Mouse (Mus musculus): ENCODE results near the gene Itk.
A peak's percentile ranks its signal among the peaks of the same experiment; 100 is the strongest.

Itk gene

GRCm38 (mm10) chr11:46360991-46361665 lies 28.2 kb downstream of the Itk start:
- no peak for DNase-seq (ENCODE audit: low read depth, low spot score)

- DNase-seq (ENCODE audit: low read depth, low spot score), result no peak
Measured at GRCm38 (mm10) chr11:46358369-46358768, 30.9 kb downstream of the Itk start.

- DNase-seq (ENCODE audit: low read depth, low spot score), result no peak
Measured at GRCm38 (mm10) chr11:46349681-46350410, 39.5 kb downstream of the Itk start.

GRCm38 (mm10) chr11:46348416-46348815 lies 40.9 kb downstream of the Itk start:
- DNase-seq (ENCODE audit: low read depth, low spot score), result no peak

GRCm38 (mm10) chr11:46347756-46348155 lies 41.6 kb downstream of the Itk start:
- no peak for DNase-seq (ENCODE audit: low read depth, low spot score)

- DNase-seq (ENCODE audit: low read depth, low spot score), result no peak
Measured at GRCm38 (mm10) chr11:46343886-46344546, 45.3 kb downstream of the Itk start.

GRCm38 (mm10) chr11:46341960-46342359 lies 47.4 kb downstream of the Itk start:
- DNase-seq (ENCODE audit: low read depth, low spot score), result no peak

GRCm38 (mm10) chr11:46336020-46336419 lies 53.3 kb downstream of the Itk start:
- no peak for DNase-seq (ENCODE audit: low read depth, low spot score)

GRCm38 (mm10) chr11:46332217-46332616 lies 57.1 kb downstream of the Itk start:
- no peak for DNase-seq (ENCODE audit: low read depth, low spot score)

GRCm38 (mm10) chr11:46326271-46327015 lies 62.9 kb downstream of the Itk start:
- no peak for DNase-seq (ENCODE audit: low read depth, low spot score)

- DNase-seq (ENCODE audit: low read depth, low spot score), result no peak
Measured at GRCm38 (mm10) chr11:46321559-46321958, 67.8 kb downstream of the Itk start.

GRCm38 (mm10) chr11:46314534-46314933 lies 74.8 kb downstream of the Itk start:
- DNase-seq (ENCODE audit: low read depth, low spot score), result no peak

GRCm38 (mm10) chr11:46313851-46314250 lies 75.5 kb downstream of the Itk start:
- no peak for DNase-seq (ENCODE audit: low read depth, low spot score)

GRCm38 (mm10) chr11:46312523-46313035 lies 76.7 kb downstream of the Itk start, which contains the start of gene Cyfip2:
Gene Cyfip2, minus strand, starts transcription at chr11:46312859.
- no peak for DNase-seq (ENCODE audit: low read depth, low spot score)

GRCm38 (mm10) chr11:46311703-46312522 lies 77.4 kb downstream of the Itk start:
- peak; percentile 4 for DNase-seq (ENCODE audit: low read depth, low spot score)

GRCm38 (mm10) chr11:46311181-46311702 lies 78.1 kb downstream of the Itk start:
- DNase-seq (ENCODE audit: low read depth, low spot score), result no peak

GRCm38 (mm10) chr11:46310647-46311063 lies 78.7 kb downstream of the Itk start:
- no peak for DNase-seq (ENCODE audit: low read depth, low spot score)

- no peak for DNase-seq (ENCODE audit: low read depth, low spot score)
Measured at GRCm38 (mm10) chr11:46309808-46310555, 79.3 kb downstream of the Itk start.

- no peak for DNase-seq (ENCODE audit: low read depth, low spot score)
Measured at GRCm38 (mm10) chr11:46309111-46309741, 80.1 kb downstream of the Itk start.
